Mouse (Mus musculus): ENCODE results near the gene Pdcd1lg2.

DNA sequence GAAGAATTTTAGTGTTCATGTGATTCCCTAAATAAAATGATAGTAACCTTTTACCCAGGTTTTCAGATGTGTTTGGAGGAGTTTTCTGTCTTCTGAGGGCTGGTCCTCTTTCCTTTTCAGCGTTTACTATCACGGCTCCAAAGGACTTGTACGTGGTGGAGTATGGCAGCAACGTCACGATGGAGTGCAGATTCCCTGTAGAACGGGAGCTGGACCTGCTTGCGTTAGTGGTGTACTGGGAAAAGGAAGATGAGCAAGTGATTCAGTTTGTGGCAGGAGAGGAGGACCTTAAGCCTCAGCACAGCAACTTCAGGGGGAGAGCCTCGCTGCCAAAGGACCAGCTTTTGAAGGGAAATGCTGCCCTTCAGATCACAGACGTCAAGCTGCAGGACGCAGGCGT lies 37.3 kb upstream of the Pdcd1lg2 start:
- TF ChIP-seq CHD2 (IDR thresholded peaks at IDR 0.05; ENCODE audit: low read depth, low read length) (no peak), HCFC1 (IDR thresholded peaks at IDR 0.05; ENCODE audit: borderline replicate concordance, insufficient read depth, low read length) (no peak), MAFK (IDR thresholded peaks at IDR 0.05; ENCODE audit: insufficient read depth, low read depth, low read length) (no peak)

Measured in ES-E14 (cell line).